Mouse (Mus musculus) cerebellum, postnatal 4 days (tissue): ENCODE results near the gene 2310011J03Rik.

Experiments
- DNase-seq, 2 experiments: peaks; one replicate each; pipeline ENCODE4 v3.0.0; 2022; ENCODE audit warnings: low spot score in 2 of 2, mixed read lengths in 1 of 2

The 2310011J03Rik gene

DNA sequence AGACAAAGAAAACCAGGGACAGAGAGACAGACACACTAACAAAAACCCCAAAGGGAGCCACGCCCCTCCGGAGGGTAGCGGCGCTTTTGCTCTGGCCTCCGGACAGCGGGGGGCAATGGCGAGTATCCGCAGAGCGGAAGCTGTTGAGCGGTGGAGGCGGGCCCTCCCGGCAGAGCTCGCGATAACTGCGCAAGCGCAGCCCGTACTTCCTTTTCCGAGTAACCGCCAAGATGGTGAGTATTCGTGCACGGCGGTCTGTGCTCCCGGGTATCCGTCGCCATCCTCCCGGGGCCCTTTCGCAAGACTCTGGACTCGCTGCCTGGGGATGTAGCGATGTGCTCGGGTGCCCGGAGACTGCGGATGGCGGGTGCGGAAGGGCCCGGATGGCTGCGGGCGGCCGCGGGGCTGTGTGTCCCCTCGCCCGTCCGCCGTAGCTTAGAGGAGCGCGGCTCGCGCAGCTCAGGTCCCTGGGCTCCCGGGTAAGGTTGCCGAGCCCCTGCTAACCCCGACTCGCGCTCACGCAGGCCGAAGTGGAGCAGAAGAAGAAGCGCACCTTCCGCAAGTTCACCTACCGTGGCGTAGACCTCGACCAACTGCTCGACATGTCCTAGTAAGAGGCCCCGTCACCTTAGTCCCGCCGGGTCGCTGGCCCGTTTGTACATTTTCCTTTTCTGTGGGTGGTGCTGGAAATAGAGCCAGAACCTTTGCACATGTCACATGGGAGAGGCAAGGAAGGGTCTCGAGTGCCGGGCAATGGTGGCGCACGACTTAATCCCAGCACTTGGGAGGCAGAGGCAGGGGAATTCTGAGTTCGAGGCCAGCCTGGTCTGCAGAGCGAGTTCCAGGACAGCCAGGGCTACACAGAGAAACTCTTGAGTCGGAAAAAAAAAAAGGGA is 27.8 kb downstream of the 2310011J03Rik start, which contains the start of gene Rps15:
Gene Rps15 (plus strand): TSS at position 203 of the 896 bp plus-strand sequence.
- DNase-seq: peak; percentile 88 to 96

DNA sequence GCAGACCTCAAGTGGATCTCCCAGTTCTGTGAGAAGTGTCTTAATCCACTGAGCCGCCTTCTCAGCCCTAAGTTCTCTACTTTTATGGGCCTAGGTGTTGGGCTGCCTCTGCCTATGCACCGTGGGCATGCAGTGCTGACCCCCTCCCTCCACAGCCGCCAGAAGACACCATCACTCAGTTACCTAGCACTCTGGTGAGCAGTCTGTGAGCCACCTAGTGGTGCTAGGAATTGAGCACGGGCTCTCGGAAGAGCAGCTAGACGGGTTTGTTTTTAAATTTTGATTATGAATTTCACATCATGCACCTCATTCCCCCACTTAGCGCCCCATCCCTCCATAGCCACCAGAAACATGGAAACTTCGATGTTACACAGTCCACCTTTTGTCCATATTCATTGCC is 31.7 kb downstream of the 2310011J03Rik start:
- DNase-seq: no peak

DNA sequence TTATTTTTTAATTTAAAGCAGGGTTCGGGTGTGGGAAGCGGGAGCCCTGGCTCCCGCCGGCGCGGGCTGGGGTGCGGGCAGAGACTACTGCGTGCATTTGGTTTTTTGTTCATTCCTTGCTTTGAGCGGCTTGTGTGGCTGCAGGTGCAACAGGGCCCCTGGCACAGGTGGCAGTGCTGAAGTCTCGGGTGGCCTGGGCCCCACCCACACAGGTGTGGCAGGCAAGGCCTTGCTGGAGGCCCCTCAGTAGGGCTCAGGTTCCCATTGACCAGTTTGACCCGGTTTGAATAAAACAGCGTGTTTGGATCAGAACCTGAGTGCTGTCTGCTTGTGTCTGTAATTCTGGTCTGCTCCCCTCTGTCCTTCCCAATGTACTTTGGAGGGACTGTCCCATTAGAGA is 32.2 kb downstream of the 2310011J03Rik start:
- no peak for DNase-seq

DNA sequence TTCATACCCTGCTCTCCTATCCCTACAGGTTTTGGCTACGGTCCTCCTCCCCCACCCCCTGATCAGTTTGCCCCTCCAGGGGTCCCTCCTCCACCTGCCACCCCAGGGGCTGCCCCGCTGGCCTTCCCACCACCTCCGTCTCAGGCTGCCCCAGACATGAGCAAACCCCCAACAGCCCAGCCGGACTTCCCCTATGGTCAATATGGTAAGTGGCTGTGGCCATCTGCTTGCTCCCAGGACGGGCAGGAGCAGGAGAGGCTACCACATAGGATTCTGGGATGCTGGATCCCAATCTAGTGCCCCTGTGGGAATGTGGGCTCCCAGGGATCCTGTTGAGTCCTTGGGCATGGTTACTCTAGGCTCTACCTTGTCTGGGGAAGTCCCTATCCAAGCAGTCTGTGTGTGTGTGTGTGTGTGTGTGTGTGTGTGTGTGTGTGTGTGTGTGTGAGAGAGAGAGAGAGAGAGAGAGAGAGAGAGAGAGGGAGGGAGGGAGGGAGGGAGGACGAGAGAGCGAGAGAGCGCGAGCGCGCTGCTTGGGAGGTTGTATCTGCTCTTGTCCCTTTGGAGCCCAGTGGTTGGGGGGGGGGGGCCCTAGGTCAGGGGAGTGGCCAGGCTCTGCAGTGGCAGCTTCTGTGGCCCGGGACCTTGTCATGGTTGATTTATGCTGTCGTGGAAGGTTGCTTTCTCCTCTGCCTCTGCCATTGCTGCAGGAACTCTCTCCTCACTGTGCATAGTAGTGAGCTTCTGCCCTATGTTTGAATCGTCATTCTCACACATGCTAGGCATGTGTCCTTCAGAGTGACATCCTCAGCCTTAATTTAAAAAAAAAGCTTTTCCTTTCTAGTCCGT is 34.9 kb downstream of the 2310011J03Rik start:
- DNase-seq: no peak

DNA sequence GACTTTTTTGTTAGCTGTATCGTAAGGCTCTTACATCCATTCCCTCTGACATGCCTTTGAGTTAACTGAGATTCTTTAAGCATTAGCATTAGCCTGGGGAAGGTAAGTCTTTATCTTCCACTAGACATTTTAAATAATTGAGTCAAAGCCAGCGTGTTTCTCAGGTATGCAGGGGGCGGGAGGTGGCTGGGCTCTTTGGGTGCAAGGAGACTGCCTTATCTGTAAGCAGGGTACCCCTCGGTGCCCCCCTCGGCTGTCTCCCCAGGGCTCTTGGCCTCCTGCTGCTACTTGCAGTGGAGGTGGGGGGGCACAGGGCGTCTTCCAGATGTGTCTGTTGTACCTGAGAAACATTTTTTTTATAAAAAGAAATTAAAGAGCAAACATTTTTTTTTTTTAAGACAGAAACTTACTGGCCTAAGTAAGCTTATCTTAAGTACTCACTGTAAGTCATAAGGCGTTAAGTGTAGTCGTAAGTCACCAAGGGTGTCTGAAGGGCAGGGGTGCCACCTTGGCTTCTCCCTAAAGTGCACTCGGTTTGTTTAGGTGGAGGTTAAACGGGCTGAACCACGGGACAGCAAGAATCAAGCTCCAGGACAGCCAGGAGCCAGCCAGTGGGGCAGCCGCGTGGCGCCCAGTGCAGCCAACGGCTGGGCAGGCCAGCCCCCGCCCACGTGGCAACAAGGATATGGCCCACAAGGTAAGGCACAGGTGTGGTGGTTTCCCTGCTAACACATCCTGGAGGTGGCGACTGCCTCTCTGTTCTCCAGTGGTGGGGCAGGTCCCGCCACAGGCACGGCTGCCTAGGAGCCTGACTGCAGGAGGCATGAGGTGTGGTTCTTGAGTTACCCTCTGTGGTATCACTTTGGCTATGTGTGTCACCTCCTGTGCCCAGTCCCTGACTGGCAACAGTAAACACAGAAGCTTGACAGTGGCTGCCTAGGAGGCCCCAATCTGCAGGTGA is 37.6 kb downstream of the 2310011J03Rik start:
- DNase-seq: no peak

DNA sequence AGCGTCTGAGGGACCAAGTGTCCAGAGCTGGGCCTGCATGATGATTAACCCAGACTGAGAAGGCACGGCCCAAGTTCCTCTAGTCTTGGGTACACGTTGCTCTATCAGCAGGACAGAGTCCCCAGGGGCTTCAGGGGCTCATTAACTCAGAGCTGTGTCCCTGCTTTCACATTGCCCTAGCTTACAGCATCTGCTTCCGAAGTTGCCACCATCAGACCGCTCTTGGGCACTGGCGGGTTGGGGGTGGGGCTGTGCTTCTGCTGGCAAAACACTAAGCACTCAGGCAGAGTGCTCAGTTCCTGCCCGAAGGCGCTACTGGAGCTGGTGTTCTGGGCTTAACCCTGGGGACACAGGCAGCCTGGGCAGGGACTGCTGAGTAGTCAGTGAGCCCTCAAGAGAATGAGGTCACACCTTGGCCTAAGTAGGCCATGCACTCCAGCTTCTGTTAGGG is 38.4 kb downstream of the 2310011J03Rik start:
- DNase-seq: no peak

DNA sequence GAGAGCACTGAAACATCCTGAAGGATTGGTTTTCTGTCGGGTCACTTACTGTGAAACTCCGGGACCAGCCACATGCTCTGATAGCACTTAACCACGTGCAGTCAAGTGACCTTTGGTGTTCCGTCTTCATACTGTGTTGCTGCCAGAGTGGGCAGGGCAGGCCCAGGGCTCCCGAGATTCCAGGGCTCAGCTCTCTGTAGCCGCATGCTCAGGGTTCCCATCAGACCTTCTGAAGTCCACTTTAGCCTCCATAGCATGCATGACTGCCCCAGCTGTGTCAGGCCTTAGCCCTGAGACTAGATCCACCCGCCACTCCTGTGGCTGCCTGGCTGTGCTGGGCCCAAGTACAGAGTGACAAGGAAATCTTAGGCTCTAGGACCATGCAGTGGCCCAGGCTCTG is 39.0 kb downstream of the 2310011J03Rik start:
- no peak for DNase-seq

DNA sequence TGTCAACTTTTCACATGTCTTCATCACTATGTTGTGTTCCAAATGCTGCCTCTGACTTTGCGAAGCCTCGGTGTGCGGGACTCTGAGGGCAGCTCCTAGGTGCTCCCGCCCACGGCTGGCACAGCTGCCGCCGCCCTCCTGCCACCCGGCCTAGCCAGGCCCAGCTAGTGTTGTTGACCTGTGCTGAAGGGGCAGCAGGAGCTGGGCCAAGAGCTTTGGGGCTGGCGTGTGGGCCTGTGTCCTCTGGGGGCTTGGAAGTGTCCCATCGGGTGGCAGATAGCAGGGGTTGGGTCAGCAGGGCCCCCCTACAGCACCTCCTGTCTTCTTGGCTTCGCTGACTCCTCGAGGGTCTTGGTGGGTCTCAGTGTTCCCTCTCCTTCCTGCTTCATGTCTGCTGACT is 41.1 kb downstream of the 2310011J03Rik start:
- DNase-seq: no peak

DNA sequence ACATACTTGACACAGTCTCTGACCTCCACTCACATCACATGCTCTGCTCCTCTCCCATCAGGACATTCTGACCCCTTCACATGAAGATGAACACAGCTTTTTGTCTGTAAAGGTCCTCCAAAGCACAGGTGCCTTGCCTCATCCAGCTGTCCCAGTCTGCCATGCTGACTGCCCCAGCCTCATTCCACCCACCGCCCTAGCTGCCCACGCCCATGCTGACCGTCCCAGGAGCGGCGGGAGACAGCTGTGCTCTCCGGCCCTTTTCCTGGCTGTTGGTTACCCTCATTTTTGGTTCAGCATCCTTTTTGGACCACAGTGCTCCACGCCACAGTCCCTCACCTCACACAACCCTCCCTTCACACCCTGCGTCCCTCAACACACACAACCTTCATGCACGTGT is 41.9 kb downstream of the 2310011J03Rik start:
- no peak for DNase-seq

DNA sequence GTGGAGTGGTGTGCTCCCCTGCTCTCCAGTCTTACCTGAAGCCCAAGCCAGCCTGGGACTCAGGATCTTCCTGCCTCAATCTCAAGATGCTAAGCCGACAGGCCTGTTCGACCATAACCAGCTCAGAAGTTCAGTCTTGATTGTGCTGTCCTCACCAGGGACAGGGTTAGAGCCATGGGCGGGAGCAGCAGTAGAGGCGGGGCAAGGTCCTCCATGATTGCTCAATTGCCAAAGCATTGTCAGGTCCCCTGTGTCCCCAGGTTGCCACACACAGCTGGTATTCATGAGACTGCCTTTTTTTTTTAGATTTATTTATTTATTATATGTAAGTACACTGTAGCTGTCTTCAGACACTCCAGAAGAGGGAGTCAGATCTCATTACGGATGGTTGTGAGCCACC is 44.1 kb downstream of the 2310011J03Rik start:
- DNase-seq: no peak

DNA sequence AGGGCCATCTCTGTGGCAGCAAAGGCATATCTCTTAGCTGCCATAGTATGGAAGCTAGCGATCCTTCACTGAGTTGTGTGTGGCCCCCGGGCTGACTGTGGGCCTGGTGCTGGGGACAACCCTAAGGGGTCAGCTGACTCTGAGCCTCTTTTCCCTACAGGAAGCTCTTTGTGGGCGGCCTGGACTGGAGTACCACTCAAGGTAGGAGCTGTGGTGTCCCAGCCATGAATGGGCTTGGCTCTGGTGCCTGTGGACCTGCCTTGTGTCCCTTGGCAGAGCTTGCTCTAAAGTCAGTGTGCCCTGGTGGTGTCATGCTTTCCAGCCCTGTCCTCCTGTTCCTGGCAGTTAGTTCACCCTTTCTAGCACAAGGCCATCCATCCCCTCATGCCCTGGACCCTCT is 46.5 kb downstream of the 2310011J03Rik start:
- no peak for DNase-seq

DNA sequence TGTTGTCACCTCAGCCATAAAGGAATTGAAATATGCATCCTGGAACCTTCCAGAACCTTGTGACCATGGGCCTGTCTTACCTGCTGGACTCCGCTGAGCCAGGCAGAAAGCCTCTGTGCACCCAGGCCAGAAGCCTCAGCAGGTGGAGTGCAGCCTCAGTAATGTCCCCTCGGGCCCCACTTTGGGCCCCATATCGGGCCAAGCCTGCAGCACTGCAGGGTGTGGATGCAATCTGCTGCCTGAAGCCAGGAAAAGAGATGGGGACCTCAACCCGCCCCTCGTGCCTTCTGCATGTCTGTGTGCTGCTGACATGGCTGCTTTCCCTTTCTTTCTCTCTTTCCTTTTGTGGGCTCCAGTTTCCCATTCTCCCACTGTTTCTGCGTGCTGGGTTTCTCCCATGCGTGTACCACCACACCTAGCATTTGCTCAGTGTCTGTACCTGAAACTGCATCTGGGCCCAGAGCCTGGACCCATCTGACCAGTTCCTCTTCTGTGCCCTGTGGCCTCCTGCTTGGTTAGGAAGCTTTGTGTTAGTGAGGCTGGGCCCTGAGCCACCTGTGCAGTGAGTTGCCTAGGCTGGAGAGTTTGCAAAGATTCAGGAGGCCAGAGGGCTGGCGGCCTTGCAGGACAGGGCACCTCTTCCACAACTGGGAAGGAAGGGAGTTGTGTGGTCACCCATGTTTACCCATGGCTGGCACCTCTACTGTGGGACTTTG is 48.3 kb downstream of the 2310011J03Rik start:
- no peak for DNase-seq

DNA sequence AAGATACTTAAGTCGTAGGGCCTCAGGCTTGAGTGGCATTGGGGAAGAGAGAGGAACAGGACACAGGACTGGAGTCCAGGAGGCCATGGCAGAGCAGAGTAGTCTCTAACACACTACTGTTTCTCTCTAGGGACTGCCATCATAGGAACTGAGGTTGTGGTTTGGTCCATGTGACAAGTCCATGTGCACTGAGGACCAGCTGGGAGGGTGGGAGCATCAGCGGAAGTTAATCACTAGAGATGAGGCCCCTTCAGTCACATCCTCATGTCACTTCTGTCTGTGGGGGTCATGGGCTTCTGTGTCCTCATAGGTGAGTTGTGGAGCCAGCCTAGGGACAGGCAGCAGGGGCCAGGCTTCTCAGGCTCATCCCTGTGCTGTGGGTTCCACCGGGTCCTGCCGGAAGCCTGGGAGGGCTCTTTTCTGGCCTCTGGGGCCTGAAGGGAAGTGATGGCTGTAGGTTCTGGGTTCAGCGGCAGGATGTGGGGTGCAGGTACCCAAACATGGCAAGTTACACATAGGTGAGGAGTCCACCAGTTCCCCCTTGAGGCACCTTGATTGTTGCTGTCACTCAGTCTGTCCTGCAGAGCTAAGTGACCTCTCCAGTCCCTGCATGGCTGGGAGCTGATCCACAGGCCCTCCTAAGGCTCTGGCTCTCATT is 49.0 kb downstream of the 2310011J03Rik start:
- no peak for DNase-seq

DNA sequence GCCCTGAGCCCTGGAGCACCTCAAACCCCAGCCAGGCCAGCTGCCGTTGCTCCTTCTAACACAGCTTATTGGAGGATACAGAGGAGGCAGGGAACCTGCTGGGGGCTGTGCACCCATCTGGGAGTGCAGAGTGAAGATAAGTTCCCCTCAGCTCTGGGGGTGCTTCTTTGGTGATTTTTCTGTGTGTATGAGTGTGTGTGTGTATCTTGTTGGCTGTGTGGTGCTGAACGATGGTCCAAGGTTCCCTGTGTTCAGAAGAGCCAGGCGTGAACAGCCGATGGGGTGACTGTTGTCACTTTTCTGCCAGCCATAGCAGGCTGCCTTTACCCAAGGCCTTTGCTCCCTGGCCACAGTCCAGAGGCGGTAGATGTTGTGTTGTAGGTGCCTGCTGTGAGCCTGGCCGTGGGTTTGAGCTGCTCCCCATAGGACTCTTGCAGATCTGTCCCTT is 49.6 kb downstream of the 2310011J03Rik start:
- DNase-seq: no peak

DNA sequence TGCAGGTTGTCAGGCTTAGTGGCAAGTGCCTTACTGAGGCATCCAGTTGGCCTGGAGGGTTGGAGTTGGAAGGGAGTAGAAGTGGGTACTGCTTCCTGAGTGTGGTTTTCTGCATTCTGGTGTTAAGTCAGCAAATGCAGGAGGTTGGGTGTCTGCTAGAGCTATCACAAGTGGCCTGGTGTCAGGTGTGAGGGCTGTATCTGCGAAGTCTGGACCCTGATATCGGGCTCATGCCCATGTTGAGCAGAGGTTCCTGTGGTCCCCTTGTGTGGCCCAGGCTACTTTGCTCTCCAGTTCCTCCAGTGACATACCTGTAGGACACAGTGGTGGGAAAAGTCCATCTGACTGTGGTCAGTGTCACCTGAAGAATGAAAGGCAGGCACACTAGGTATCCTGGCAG is 50.2 kb downstream of the 2310011J03Rik start:
- no peak for DNase-seq
